Mouse (Mus musculus): ENCODE results near the gene Syngap1. TPM values are rescaled to one million over a fixed set of nuclear protein-coding genes. Genes with fewer than 3 reads are reported as not detected.

Gene Syngap1
- total RNA-seq, 2 experiments from 2014 or later, result 3.0 to 3.5 TPM

DNA sequence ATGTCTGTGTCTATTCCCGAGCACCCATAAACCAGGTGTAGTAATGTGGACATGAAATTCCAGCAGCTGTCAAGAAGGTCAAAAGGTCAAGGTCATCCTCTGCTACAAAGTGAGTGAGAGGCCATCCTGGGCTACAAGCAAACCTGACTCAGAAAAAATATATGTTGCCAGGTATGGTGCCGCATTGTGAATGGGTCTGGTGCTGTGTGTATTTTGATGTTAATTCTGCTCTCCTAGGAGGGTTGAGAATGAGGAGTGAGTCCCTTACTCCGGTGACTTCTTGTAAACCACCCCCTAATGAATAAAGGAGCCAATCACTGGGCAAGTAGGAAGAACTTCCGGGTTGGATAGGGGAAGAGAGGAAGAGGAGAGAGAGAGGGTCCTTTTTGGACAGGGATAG lies 56.6 kb downstream of the Syngap1 start:
- H3K27ac ChIP-seq, result no peak overlapping the region
- intact Hi-C loops (cut with DNase I), result no loop called here
- no peak overlapping the region for H3K4me3 ChIP-seq
- no peak for DNase-seq
- no peak for TF ChIP-seq CTCF (IDR thresholded peaks at IDR 0.05)

DNA sequence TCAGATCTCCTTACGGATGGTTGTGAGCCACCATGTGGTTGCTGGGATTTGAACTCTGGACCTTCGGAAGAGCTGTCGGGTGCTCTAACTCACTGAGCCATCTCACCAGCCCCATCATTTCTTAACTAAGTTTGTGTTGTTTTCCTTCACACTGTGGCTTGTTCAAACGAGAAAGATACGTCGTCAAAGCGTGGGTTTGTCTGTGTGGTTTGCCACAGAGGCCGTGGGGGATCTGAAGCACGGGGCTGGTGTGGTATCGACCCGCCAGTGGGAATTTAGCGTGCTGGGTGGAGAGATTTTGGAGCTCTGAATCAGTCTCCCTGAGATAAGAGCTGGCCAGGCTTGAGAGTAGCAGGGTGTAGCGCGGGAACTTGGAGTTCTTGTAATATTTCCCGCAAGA lies 57.2 kb downstream of the Syngap1 start:
- no peak for DNase-seq
- Histone ChIP-seq H3K27ac (no peak overlapping the region), H3K4me3 (no peak overlapping the region)
- no peak for TF ChIP-seq CTCF (IDR thresholded peaks at IDR 0.05)
- intact Hi-C loops (cut with DNase I), result no loop called here

GRCm38 (mm10) chr17:26999996-27000395 lies 58.9 kb downstream of the Syngap1 start:
- intact Hi-C loops (cut with DNase I), result no loop called here
- H3K27ac ChIP-seq, result no peak overlapping the region
- H3K4me3 ChIP-seq, result peak overlapping the region; percentile 48
- TF ChIP-seq CTCF (IDR thresholded peaks at IDR 0.05), result no peak
- no peak for DNase-seq

- TF ChIP-seq CTCF (IDR thresholded peaks at IDR 0.05), result peak; percentile 22; the same call in 1 of the 2 replicates
- no peak for DNase-seq
- Histone ChIP-seq H3K4me3 (no peak overlapping the region), H3K27ac (no peak overlapping the region)
- intact Hi-C loops (cut with DNase I), result no loop called here
Measured at GRCm38 (mm10) chr17:27001151-27001550, 60.1 kb downstream of the Syngap1 start.

DNA sequence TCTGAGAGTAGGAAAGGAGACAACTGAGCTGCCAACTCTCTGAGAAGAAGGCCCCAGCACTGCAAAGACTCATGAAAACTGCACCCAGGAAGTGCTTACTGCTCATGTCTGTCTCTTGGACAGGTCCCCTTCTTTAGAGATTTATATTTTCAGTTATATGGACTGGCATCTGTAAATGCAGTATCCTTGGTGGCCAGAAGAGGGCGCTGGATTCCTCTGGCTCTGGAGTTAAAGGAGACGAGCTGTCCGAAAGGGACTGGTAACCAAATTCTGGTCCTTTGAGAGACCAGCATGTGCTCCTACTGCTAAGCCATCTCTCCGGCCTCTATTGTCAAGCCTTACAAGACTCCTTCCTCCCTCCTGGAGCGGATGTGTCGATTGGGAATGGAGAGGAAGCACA lies 60.8 kb downstream of the Syngap1 start:
- Histone ChIP-seq H3K27ac (no peak overlapping the region), H3K4me3 (no peak overlapping the region)
- intact Hi-C loops (cut with DNase I), result no loop called here
- DNase-seq, result no peak
- peak; percentile 62 for TF ChIP-seq CTCF (IDR thresholded peaks at IDR 0.05)

DNA sequence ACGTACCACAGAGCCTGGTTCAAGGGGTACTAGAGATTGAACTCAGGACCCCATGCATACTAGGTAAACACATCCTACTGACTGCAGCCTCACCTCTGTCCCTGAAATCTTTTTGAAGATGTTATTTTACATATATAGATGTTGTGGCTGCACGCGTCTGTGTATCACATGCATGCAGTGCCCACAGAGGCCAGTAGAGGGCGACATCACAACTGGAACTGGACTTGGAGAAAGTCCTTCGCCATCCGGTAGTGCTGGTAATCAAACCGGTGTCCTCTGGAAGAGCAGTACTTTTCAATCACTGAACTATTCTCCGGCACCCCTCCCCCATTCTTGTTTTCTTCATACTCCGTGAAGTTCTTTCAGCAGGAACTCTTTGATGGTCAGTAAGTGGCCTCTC lies 63.4 kb downstream of the Syngap1 start:
- intact Hi-C loops (cut with DNase I), result no loop called here
- Histone ChIP-seq H3K4me3 (no peak overlapping the region), H3K27ac (no peak overlapping the region)
- peak; percentile 85 for TF ChIP-seq CTCF (IDR thresholded peaks at IDR 0.05)
- DNase-seq, result peak; percentile 60

GRCm38 (mm10) chr17:27004903-27005485 lies 63.9 kb downstream of the Syngap1 start:
- intact Hi-C loops (cut with DNase I), result no loop called here

DNA sequence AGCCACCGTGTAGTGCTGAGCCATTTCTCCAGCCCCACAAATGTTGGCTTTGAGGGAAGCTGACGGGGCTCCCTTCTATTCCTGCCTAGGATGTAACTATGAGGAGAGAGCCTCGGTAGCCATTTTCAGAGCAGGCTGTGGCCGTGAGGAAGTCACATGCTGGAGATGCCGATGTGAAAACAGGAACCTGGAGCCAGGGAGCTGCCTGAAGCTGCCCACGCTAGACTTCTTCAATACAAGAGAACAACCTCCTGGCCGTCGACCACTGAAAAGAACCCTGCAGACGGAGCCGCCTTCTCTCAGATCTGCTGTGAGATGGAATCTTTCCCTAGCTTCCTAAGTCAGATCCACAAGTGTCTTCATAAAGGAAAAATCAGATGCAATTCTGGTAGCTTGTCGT lies 64.6 kb downstream of the Syngap1 start:
- no peak for TF ChIP-seq CTCF (IDR thresholded peaks at IDR 0.05)
- intact Hi-C loops (cut with DNase I), result no loop called here
- no peak for DNase-seq
- H3K4me3 ChIP-seq, result no peak overlapping the region
- H3K27ac ChIP-seq, result no peak overlapping the region

More at GRCm38 (mm10) chr17:27004903-27005485, 63.9 kb downstream of the Syngap1 start:
- Histone ChIP-seq H3K4me3 (no peak overlapping the region), H3K27ac (no peak overlapping the region)
- DNase-seq, result no peak
- no peak for TF ChIP-seq CTCF (IDR thresholded peaks at IDR 0.05)

GRCm38 (mm10) chr17:27008277-27008676 lies 67.2 kb downstream of the Syngap1 start:
- TF ChIP-seq CTCF (IDR thresholded peaks at IDR 0.05), result no peak
- intact Hi-C loops (cut with DNase I), result no loop called here
- H3K4me3 ChIP-seq, result no peak overlapping the region
- no peak for DNase-seq
- H3K27ac ChIP-seq, result no peak overlapping the region

DNA sequence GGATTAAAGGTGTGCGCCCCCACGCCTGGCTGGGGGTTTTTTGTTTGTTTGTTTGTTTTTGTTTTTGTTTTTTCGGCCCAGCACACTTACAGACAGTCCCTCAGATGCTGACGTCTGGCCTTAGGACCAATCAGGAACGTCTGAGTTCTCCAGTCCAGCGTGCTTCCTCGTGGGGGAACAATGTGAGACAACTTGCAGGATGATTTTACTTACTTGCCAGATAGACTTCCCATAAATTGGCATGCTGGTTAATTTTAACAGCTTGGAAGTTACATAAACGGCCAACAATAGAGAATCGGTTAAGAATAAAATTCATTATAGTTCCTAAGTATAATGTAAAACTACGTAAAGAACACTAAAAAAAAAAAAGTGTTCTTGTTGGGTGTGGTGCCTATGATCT lies 70.1 kb downstream of the Syngap1 start:
- no peak for TF ChIP-seq CTCF (IDR thresholded peaks at IDR 0.05)
- intact Hi-C loops (cut with DNase I), result no loop called here
- Histone ChIP-seq H3K4me3 (no peak overlapping the region), H3K27ac (no peak overlapping the region)
- no peak for DNase-seq

- DNase-seq, result no peak
- no peak overlapping the region for H3K4me3 ChIP-seq
- intact Hi-C loops (cut with DNase I), result no loop called here
- no peak overlapping the region for H3K27ac ChIP-seq
- no peak for TF ChIP-seq CTCF (IDR thresholded peaks at IDR 0.05)
Measured at GRCm38 (mm10) chr17:27011998-27012672, 71.1 kb downstream of the Syngap1 start.

GRCm38 (mm10) chr17:27012909-27013308 lies 71.9 kb downstream of the Syngap1 start:
- intact Hi-C loops (cut with DNase I), result no loop called here
- Histone ChIP-seq H3K4me3 (no peak overlapping the region), H3K27ac (no peak overlapping the region)
- no peak for DNase-seq
- no peak for TF ChIP-seq CTCF (IDR thresholded peaks at IDR 0.05)

GRCm38 (mm10) chr17:27017564-27018499 lies 76.8 kb downstream of the Syngap1 start:
- Histone ChIP-seq H3K27ac (peak overlapping the region; percentile 95), H3K4me3 (peak overlapping the region; percentile 89)
- peak; percentile 92 for DNase-seq
- intact Hi-C loops (cut with DNase I), result loop anchor here (5.0 kb wide), 1 partner anchor 101 kb away; the partner anchor contains the start of gene Kifc5b
- no peak for TF ChIP-seq CTCF (IDR thresholded peaks at IDR 0.05)
